Mouse (Mus musculus) heart, postnatal 0 days (tissue): ENCODE data around the gene Izumo2. TPM values are rescaled to one million over a fixed set of nuclear protein-coding genes. Genes with fewer than 3 reads are reported as not detected.

Source experiments
- ATAC-seq: fragments of 200-750 bp; cut with Nextera tagmentation; 2 replicates; pipeline ENCODE4 v1.8.0; 2017; ENCODE audit warnings: low read depth, moderate number of reproducible peaks, moderate library complexity; ENCODE audit not compliant: insufficient read depth
- DNase-seq: peaks from one replicate; pipeline ENCODE4 v3.0.0-alpha.2; 2016; ENCODE audit warnings: low spot score
- H3K27ac ChIP-seq: fragments of 300-500 bp; sonication (generic); 2 replicates; pipeline ENCODE4 v1.5.1; 2014; ENCODE audit warnings: low read depth, mild to moderate bottlenecking
- H3K27me3 ChIP-seq: fragments of 300-500 bp; sonication (generic); 2 replicates; pipeline ENCODE4 v1.6.1; 2014; ENCODE audit warnings: low read length, mixed read lengths; ENCODE audit not compliant: control insufficient read depth, insufficient read depth
- H3K36me3 ChIP-seq: fragments of 300-500 bp; sonication (generic); replicated peaks from 2 replicates; pipeline ENCODE4 v1.6.1; 2014; ENCODE audit warnings: low read length, mixed read lengths; ENCODE audit not compliant: control insufficient read depth, insufficient read depth
- H3K4me1 ChIP-seq: fragments of 300-500 bp; sonication (generic); 2 replicates; pipeline ENCODE4 v1.6.1; 2014; ENCODE audit warnings: antibody characterized with exemption; ENCODE audit not compliant: control insufficient read depth, insufficient read depth
- H3K4me2 ChIP-seq: fragments of 300-500 bp; sonication (generic); 2 replicates; pipeline ENCODE4 v1.6.1; 2014; ENCODE audit warnings: low read depth, mild to moderate bottlenecking, low read length, moderate library complexity
- H3K4me3 ChIP-seq: fragments of 300-500 bp; sonication (generic); 2 replicates; pipeline ENCODE4 v1.5.1; 2014; ENCODE audit warnings: low read depth, low read length
- H3K9ac ChIP-seq: fragments of 300-500 bp; sonication (generic); replicated peaks from 2 replicates; pipeline ENCODE4 v1.6.1; 2014; ENCODE audit warnings: low read depth, low read length, mixed read lengths
- H3K9me3 ChIP-seq: fragments of 300-500 bp; sonication (generic); replicated peaks from 2 replicates; pipeline ENCODE4 v1.6.1; 2016; ENCODE audit warnings: low read length; ENCODE audit not compliant: control insufficient read depth
- CTCF ChIP-seq: IDR thresholded peaks from 2 replicates; pipeline ENCODE4 v1.5.1; 2016; ENCODE audit warnings: antibody characterized with exemption, control low read depth, low read depth
- EP300 ChIP-seq: IDR thresholded peaks from 2 replicates; pipeline ENCODE4 v1.6.1; 2016; ENCODE audit warnings: antibody characterized with exemption, low read depth
- WGBS: fragments of 180-500 bp; shearing (Covaris S2); extraction: QIAGEN DNeasy Blood & Tissue Kit; methylation state at CpG from one replicate; pipeline ENCODE4 v1.1.7; 2014; 5-methylcytosine and 5-hydroxymethylcytosine counted together
- polyA plus RNA-seq: library from polyadenylated mRNA; unstranded; fragments of >200 nt; fragmentation: Nextera tagmentation; extraction: Ambion mirVana; gene quantifications from 2 replicates; pipeline ENCODE4 v1.2.1, GENCODE M21; 2015
- total RNA-seq: library from RNA; depleted of rRNA; stranded (reverse); fragments of >200 nt; gene quantifications from 2 replicates; pipeline ENCODE4 v1.2.3, GENCODE M21; 2014; ENCODE audit warnings: low replicate concordance; rRNA removed

Izumo2 gene
- total and polyA plus RNA-seq, 2 experiments from 2014 or later = not detected

DNA sequence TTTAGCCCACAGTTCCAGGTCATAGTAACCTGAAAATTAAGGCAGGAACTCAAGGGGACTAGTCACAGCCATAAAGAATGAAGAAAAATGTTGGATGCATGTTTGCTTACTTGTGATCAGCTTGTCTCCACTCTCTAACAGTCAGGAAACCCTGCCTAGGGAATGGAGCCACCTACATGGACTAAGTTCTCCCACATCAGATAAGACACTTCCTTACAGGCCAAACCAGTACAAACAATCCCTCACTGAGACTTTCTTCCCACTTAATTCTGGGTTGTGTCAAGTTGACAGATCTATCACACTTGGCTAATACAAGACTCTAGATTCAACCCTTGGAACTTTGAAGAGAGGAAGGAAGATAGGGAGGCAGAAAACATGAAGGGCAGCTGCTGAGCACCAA is 51.8 kb downstream of the Izumo2 start:
- no peak for ATAC-seq
- Histone ChIP-seq H3K4me2 (no peak overlapping the region), H3K4me1 (no peaks in the 10 kb centered on the region), H3K27ac (no peak overlapping the region), H3K36me3 (peaks cover 85% of the 10 kb centered on the region), H3K9ac (no peak overlapping the region), H3K4me3 (no peak overlapping the region), H3K27me3 (no peaks in the 10 kb centered on the region), H3K9me3 (no peaks in the 10 kb centered on the region)
- no peak for DNase-seq
- no peak for TF ChIP-seq EP300
- no peak for TF ChIP-seq CTCF

DNA sequence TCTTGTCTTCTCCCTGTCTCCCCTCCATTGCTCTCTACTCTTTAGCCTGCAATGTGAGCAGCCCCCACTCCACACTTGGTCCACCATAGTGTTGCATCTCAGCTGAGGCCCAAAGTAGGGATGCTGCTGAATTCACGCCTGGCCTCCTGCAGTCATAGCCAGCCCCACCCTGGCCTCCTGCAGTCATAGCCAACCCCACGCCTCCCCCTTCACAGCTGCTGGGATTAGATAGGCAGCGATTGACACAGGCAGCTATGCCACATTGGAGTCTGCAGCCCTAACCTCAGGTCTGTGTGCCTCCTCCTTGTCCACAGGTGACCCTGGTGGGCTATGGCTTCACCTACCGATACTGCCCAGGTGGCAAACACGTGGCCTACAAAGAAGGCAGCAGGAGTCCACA is 59.6 kb downstream of the Izumo2 start:
- no peaks in the 10 kb centered on the region for H3K9me3 ChIP-seq
- ATAC-seq = no peak
- H3K36me3 ChIP-seq = peaks cover 72% of the 10 kb centered on the region
- H3K27ac ChIP-seq = no peak overlapping the region
- WGBS = 79% methylated on average over 5 of the region's 5 CpGs
- no peaks in the 10 kb centered on the region for H3K4me1 ChIP-seq
- no peak overlapping the region for H3K9ac ChIP-seq
- no peak overlapping the region for H3K4me3 ChIP-seq
- DNase-seq = no peak
- TF ChIP-seq CTCF = no peak
- no peak for TF ChIP-seq EP300
- H3K4me2 ChIP-seq = no peak overlapping the region
- no peaks in the 10 kb centered on the region for H3K27me3 ChIP-seq

Other genes starting within 250 kb of the Izumo2 start
- 7.5 TPM in 1 of 2 replicates, not detected in the other for gene Aspdh, start 243.4 kb upstream of the Izumo2 start, total RNA-seq
- gene Aspdh, start 243.4 kb upstream of the Izumo2 start, polyA plus RNA-seq = 0.40 and 0.86 TPM in 2 replicates
- gene Josd2, start 240.8 kb upstream of the Izumo2 start, total RNA-seq = 123 and 143 TPM in 2 replicates
- gene Josd2, start 240.8 kb upstream of the Izumo2 start, polyA plus RNA-seq = 91.2 and 105 TPM in 2 replicates
- 206 and 212 TPM in 2 replicates for gene Emc10, start 212.2 kb upstream of the Izumo2 start, total RNA-seq
- 67.0 and 73.2 TPM in 2 replicates for gene Emc10, start 212.2 kb upstream of the Izumo2 start, polyA plus RNA-seq
- 3.2 and 4.3 TPM in 2 replicates for gene Fam71e1, start 212.2 kb upstream of the Izumo2 start, total RNA-seq
- gene Fam71e1, start 212.2 kb upstream of the Izumo2 start, polyA plus RNA-seq = 11.4 and 12.5 TPM in 2 replicates
- gene Mybpc2, start 184.1 kb upstream of the Izumo2 start, total RNA-seq = 3.3 and 4.5 TPM in 2 replicates
- gene Mybpc2, start 184.1 kb upstream of the Izumo2 start, polyA plus RNA-seq = 2.5 and 2.6 TPM in 2 replicates
- gene Spib, start 176.7 kb upstream of the Izumo2 start, total RNA-seq = 1.2 and 2.6 TPM in 2 replicates
- gene Spib, start 176.7 kb upstream of the Izumo2 start, polyA plus RNA-seq = 0.11 and 0.12 TPM in 2 replicates
- 36.1 and 41.8 TPM in 2 replicates for gene Pold1, start 159.9 kb upstream of the Izumo2 start, total RNA-seq
- 18.3 and 18.9 TPM in 2 replicates for gene Pold1, start 159.9 kb upstream of the Izumo2 start, polyA plus RNA-seq
- 60.9 and 70.3 TPM in 2 replicates for gene Nr1h2, start 154.8 kb upstream of the Izumo2 start, total RNA-seq
- 50.1 and 51.3 TPM in 2 replicates for gene Nr1h2, start 154.8 kb upstream of the Izumo2 start, polyA plus RNA-seq
- gene Napsa, start 136.4 kb upstream of the Izumo2 start, total RNA-seq = 1.2 TPM in 1 of 2 replicates, not detected in the other
- gene Napsa, start 136.4 kb upstream of the Izumo2 start, polyA plus RNA-seq = 0.65 and 0.81 TPM in 2 replicates
- gene Kcnc3, start 118.1 kb upstream of the Izumo2 start, total RNA-seq = not detected in 2 replicates
- gene Kcnc3, start 118.1 kb upstream of the Izumo2 start, polyA plus RNA-seq = not detected in 2 replicates
- 2.9 TPM in 2 replicates for gene Myh14, start 37.9 kb upstream of the Izumo2 start, total RNA-seq
- gene Myh14, start 37.9 kb upstream of the Izumo2 start, polyA plus RNA-seq = 0.89 and 1.4 TPM in 2 replicates
- gene Vrk3, start 39.7 kb downstream of the Izumo2 start, total RNA-seq = 25.7 and 31.7 TPM in 2 replicates
- 28.7 and 32.9 TPM in 2 replicates for gene Vrk3, start 39.7 kb downstream of the Izumo2 start, polyA plus RNA-seq
- 0.46 TPM in 1 of 2 replicates, not detected in the other for gene Zfp473, start 42.3 kb downstream of the Izumo2 start, total RNA-seq
- 0.15 TPM in 2 replicates for gene Zfp473, start 42.3 kb downstream of the Izumo2 start, polyA plus RNA-seq
- 75.3 and 78.0 TPM in 2 replicates for gene Nup62, start 107.3 kb downstream of the Izumo2 start, total RNA-seq
- gene Nup62, start 107.3 kb downstream of the Izumo2 start, polyA plus RNA-seq = 37.6 and 40.9 TPM in 2 replicates
- not detected in 2 replicates for gene Il4i1, start 107.6 kb downstream of the Izumo2 start, total RNA-seq
- gene Il4i1, start 107.6 kb downstream of the Izumo2 start, polyA plus RNA-seq = 0.93 and 1.1 TPM in 2 replicates
- 5.6 and 16.0 TPM in 2 replicates for gene Atf5, start 107.9 kb downstream of the Izumo2 start, total RNA-seq
- 3.0 and 3.5 TPM in 2 replicates for gene Atf5, start 107.9 kb downstream of the Izumo2 start, polyA plus RNA-seq
- 81.8 and 137 TPM in 2 replicates for gene Akt1s1, start 140.2 kb downstream of the Izumo2 start, total RNA-seq
- gene Akt1s1, start 140.2 kb downstream of the Izumo2 start, polyA plus RNA-seq = 91.3 and 91.8 TPM in 2 replicates
- gene Tbc1d17, start 140.3 kb downstream of the Izumo2 start, total RNA-seq = 43.5 and 101 TPM in 2 replicates
- gene Tbc1d17, start 140.3 kb downstream of the Izumo2 start, polyA plus RNA-seq = 51.7 and 57.5 TPM in 2 replicates
- 43.6 and 45.9 TPM in 2 replicates for gene Pnkp, start 148.4 kb downstream of the Izumo2 start, total RNA-seq
- 24.5 and 27.2 TPM in 2 replicates for gene Pnkp, start 148.4 kb downstream of the Izumo2 start, polyA plus RNA-seq
- gene Ptov1, start 161.0 kb downstream of the Izumo2 start, total RNA-seq = 335 and 364 TPM in 2 replicates
- gene Ptov1, start 161.0 kb downstream of the Izumo2 start, polyA plus RNA-seq = 246 and 248 TPM in 2 replicates
- 112 and 136 TPM in 2 replicates for gene Med25, start 184.0 kb downstream of the Izumo2 start, total RNA-seq
- gene Med25, start 184.0 kb downstream of the Izumo2 start, polyA plus RNA-seq = 69.0 and 73.3 TPM in 2 replicates
- gene Fuz, start 187.3 kb downstream of the Izumo2 start, total RNA-seq = 25.0 and 50.8 TPM in 2 replicates
- 10.0 and 12.0 TPM in 2 replicates for gene Fuz, start 187.3 kb downstream of the Izumo2 start, polyA plus RNA-seq
- gene Ap2a1, start 220.8 kb downstream of the Izumo2 start, total RNA-seq = 63.1 and 99.0 TPM in 2 replicates
- gene Ap2a1, start 220.8 kb downstream of the Izumo2 start, polyA plus RNA-seq = 36.2 and 37.1 TPM in 2 replicates
- gene Tsks, start 234.5 kb downstream of the Izumo2 start, total RNA-seq = not detected in 2 replicates
- gene Tsks, start 234.5 kb downstream of the Izumo2 start, polyA plus RNA-seq = 0.16 and 0.27 TPM in 2 replicates